Mouse (Mus musculus): ENCODE measurements around the gene Gpr179. TPM values are rescaled to one million over a fixed set of nuclear protein-coding genes. Genes with fewer than 3 reads are reported as not detected.

Gene Gpr179
- polyA plus RNA-seq, 1 experiment from 2014 or later: 0.16 TPM

DNA sequence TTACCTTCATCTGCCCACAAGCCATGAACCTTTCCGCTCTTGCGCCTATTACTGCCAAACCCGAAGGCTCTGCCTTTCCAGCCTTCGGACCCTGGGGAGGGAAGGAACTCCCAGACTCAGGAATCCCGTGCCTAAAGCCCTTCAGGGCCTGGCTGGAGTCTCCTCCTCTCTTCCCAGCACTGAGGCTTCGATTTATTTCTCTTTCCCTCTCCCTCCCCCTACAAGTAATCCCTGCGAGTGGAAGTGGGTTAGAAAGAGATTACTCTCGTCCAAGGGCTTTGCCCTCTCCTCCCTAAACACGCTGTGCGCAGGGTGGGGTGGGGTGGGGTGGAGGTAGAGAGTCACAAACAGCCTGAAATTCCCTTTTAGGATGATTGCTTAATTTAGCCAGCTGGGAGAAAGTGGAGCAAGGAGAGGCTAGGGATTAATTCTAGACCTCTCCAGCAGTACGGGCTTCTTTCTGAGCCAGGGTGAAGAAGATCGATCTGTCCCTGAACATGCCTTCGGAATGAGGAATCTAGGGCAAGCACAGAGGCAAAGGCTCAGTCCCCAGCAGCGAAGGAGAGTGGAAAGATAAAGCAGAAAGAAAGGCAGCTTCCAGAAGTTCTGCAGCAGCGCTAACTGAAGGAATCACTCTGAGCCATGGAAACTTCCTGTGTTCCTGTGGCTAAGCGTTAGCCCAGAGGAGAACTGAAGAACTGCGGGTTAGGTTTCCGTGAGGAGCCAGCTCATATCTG is 40.8 kb downstream of the Gpr179 start:
- Histone ChIP-seq H3K4me2 (replicated peaks; ENCODE audit: low read depth, low read length) (peak overlapping the region; percentile 54), H3K27ac (ENCODE audit: low read length) (peak overlapping the region; percentile 69), H3K27me3 (ENCODE audit: control insufficient read depth, insufficient read depth, low read length) (no peaks in the 10 kb centered on the region), H3K4me1 (ENCODE audit: control insufficient read depth, insufficient read depth, low read length) (peaks cover 10% of the 10 kb centered on the region; the same call in 1 of the 2 replicates), H3K36me3 (ENCODE audit: control insufficient read depth, insufficient read depth, low read length) (no peaks in the 10 kb centered on the region), H3K9me3 (ENCODE audit: control insufficient read depth, low read depth, low read length) (no peaks in the 10 kb centered on the region), H3K4me3 (ENCODE audit: low read depth, low read length) (peak overlapping the region; percentile 20), H3K9ac (replicated peaks; ENCODE audit: low read depth, low read length) (peak overlapping the region; percentile 23; the same call in 1 of the 2 replicates)
- WGBS: 4% methylated on average over 18 of the region's 18 CpGs
- no peak for ATAC-seq (ENCODE audit: insufficient number of reproducible peaks, insufficient read depth, low FRiP score, low read depth)

GRCm38 (mm10) chr11:97309911-97310571 is 41.8 kb downstream of the Gpr179 start:
- Histone ChIP-seq H3K27me3 (ENCODE audit: control insufficient read depth, insufficient read depth, low read length) (no peaks in the 10 kb centered on the region), H3K9ac (replicated peaks; ENCODE audit: low read depth, low read length) (peak overlapping the region; percentile 23), H3K27ac (ENCODE audit: low read length) (peak overlapping the region; percentile 29; the same call in 1 of the 2 replicates), H3K4me3 (ENCODE audit: low read depth, low read length) (peak overlapping the region; percentile 39), H3K36me3 (ENCODE audit: control insufficient read depth, insufficient read depth, low read length) (no peaks in the 10 kb centered on the region), H3K4me1 (ENCODE audit: control insufficient read depth, insufficient read depth, low read length) (peaks cover 10% of the 10 kb centered on the region; the same call in 1 of the 2 replicates), H3K9me3 (ENCODE audit: control insufficient read depth, low read depth, low read length) (no peaks in the 10 kb centered on the region), H3K4me2 (replicated peaks; ENCODE audit: low read depth, low read length) (peak overlapping the region; percentile 54)
- peak; percentile 60; the same call in 1 of the 2 replicates for ATAC-seq (ENCODE audit: insufficient number of reproducible peaks, insufficient read depth, low FRiP score, low read depth)
- WGBS: under 1% methylated on average over 25 of the region's 25 CpGs

DNA sequence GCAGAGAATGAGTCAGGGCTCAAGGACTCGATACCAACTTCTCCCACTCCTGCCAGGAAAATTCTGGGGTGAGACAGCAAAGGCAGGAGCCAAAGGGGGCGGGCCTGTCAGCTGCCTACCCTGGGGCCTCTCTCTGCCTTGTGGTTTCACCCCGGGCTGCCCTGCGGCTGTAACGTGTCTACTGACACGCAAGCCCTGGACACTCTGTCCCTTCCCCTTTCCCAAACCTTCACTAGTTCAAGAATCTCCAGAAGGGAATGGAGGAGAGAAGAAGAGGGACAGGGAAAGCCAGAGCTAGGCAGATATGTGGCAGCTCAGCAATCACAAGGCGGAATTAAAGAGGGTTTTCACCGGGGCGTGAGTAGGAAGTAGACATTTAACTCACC is 42.4 kb downstream of the Gpr179 start:
- WGBS: 4% methylated on average over 9 of the region's 9 CpGs

GRCm38 (mm10) chr11:97308806-97309450 is 42.9 kb downstream of the Gpr179 start:
- Histone ChIP-seq H3K27ac (ENCODE audit: low read length) (no peak overlapping the region), H3K4me1 (ENCODE audit: control insufficient read depth, insufficient read depth, low read length) (peaks cover 10% of the 10 kb centered on the region; the same call in 1 of the 2 replicates), H3K9ac (replicated peaks; ENCODE audit: low read depth, low read length) (no peak overlapping the region), H3K27me3 (ENCODE audit: control insufficient read depth, insufficient read depth, low read length) (no peaks in the 10 kb centered on the region), H3K4me2 (replicated peaks; ENCODE audit: low read depth, low read length) (peak overlapping the region; percentile 54), H3K4me3 (ENCODE audit: low read depth, low read length) (peak overlapping the region; percentile 39), H3K9me3 (ENCODE audit: control insufficient read depth, low read depth, low read length) (no peaks in the 10 kb centered on the region), H3K36me3 (ENCODE audit: control insufficient read depth, insufficient read depth, low read length) (no peaks in the 10 kb centered on the region)
- 35% methylated on average over 3 of the region's 3 CpGs for WGBS
- no peak for ATAC-seq (ENCODE audit: insufficient number of reproducible peaks, insufficient read depth, low FRiP score, low read depth)

More for the DNA sequence above, 42.4 kb downstream of the Gpr179 start:
- peak overlapping the region; percentile 23 for H3K9ac ChIP-seq (replicated peaks; ENCODE audit: low read depth, low read length)
- H3K4me3 ChIP-seq (ENCODE audit: low read depth, low read length): peak overlapping the region; percentile 39
- peaks cover 10% of the 10 kb centered on the region; the same call in 1 of the 2 replicates for H3K4me1 ChIP-seq (ENCODE audit: control insufficient read depth, insufficient read depth, low read length)
- H3K4me2 ChIP-seq (replicated peaks; ENCODE audit: low read depth, low read length): peak overlapping the region; percentile 54
- no peaks in the 10 kb centered on the region for H3K27me3 ChIP-seq (ENCODE audit: control insufficient read depth, insufficient read depth, low read length)
- no peaks in the 10 kb centered on the region for H3K9me3 ChIP-seq (ENCODE audit: control insufficient read depth, low read depth, low read length)
- peak overlapping the region; percentile 29; the same call in 1 of the 2 replicates for H3K27ac ChIP-seq (ENCODE audit: low read length)
- no peaks in the 10 kb centered on the region for H3K36me3 ChIP-seq (ENCODE audit: control insufficient read depth, insufficient read depth, low read length)
- 0 out of 2 replicates have a peak, but pooled peaks have one; percentile 57 for ATAC-seq (ENCODE audit: insufficient number of reproducible peaks, insufficient read depth, low FRiP score, low read depth)

DNA sequence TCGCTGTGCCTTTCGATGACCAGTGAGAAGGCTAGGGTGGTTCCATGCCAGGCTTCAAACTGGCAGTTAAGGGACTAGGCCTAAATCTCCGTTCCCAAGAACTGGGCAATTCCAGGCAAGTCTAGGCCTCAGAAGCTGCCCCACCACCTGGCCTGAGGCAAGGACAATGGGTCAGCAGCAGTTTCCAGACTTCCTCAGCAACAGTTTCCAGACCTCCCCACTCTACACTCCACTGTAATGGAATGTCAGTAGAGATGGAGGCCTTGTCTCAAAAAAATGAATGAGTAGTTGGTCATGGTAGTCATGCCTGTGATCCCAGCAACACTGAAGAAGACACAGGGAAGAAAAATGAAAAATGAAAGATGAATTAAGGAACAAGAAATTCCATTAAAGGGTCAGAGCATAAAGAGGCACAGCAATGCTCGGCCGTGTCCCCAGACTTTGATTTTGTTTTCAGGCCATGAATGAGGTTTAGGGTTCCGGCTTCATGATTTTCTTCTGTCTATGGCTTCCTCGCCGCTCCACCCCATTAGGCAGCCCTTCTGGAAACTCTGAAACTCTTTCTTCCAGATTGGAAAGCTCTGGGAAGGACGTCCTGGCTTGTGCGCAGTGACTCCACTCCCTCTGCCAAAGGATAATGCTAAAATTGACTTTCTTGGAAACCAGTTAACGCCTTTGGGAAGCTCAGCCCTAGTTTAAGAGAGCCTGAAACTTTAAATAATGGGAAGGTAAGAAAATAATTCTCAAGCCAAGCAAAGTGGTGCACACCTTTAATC is 44.4 kb downstream of the Gpr179 start:
- no peak for ATAC-seq (ENCODE audit: insufficient number of reproducible peaks, insufficient read depth, low FRiP score, low read depth)
- Histone ChIP-seq H3K9me3 (ENCODE audit: control insufficient read depth, low read depth, low read length) (no peaks in the 10 kb centered on the region), H3K4me3 (ENCODE audit: low read depth, low read length) (no peak overlapping the region), H3K9ac (replicated peaks; ENCODE audit: low read depth, low read length) (no peak overlapping the region), H3K36me3 (ENCODE audit: control insufficient read depth, insufficient read depth, low read length) (no peaks in the 10 kb centered on the region), H3K27me3 (ENCODE audit: control insufficient read depth, insufficient read depth, low read length) (no peaks in the 10 kb centered on the region), H3K27ac (ENCODE audit: low read length) (no peak overlapping the region), H3K4me1 (ENCODE audit: control insufficient read depth, insufficient read depth, low read length) (peaks cover 10% of the 10 kb centered on the region; the same call in 1 of the 2 replicates), H3K4me2 (replicated peaks; ENCODE audit: low read depth, low read length) (no peak overlapping the region)
- WGBS: 92% methylated on average over 11 of the region's 11 CpGs

DNA sequence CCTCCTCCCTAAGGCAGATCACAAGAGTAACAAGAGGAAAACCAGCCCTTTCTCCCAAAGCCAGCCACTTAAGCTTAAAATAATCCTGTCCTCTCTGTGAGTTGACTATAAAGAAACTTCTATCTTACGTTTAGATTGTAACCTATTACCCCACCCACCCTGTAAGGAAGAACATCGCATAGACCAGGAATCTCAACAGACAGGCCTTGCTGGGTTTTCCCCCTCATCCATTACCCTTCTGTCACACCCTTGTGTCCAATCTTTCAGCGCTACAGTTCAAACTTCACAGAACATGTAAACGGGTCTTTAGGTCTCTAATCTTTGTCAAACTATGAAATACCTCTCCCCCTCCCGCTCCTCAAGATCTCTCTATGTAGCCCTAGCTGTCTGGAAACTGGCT is 47.2 kb downstream of the Gpr179 start:
- no peak overlapping the region for H3K9ac ChIP-seq (replicated peaks; ENCODE audit: low read depth, low read length)
- H3K4me1 ChIP-seq (ENCODE audit: control insufficient read depth, insufficient read depth, low read length): peaks cover 5% of the 10 kb centered on the region; the same call in 1 of the 2 replicates
- H3K36me3 ChIP-seq (ENCODE audit: control insufficient read depth, insufficient read depth, low read length): no peaks in the 10 kb centered on the region
- H3K9me3 ChIP-seq (ENCODE audit: control insufficient read depth, low read depth, low read length): no peaks in the 10 kb centered on the region
- H3K27me3 ChIP-seq (ENCODE audit: control insufficient read depth, insufficient read depth, low read length): no peaks in the 10 kb centered on the region
- H3K4me2 ChIP-seq (replicated peaks; ENCODE audit: low read depth, low read length): no peak overlapping the region
- ATAC-seq (ENCODE audit: insufficient number of reproducible peaks, insufficient read depth, low FRiP score, low read depth): no peak
- no peak overlapping the region for H3K4me3 ChIP-seq (ENCODE audit: low read depth, low read length)
- H3K27ac ChIP-seq (ENCODE audit: low read length): no peak overlapping the region
- 35% methylated on average over 5 of the region's 5 CpGs for WGBS

DNA sequence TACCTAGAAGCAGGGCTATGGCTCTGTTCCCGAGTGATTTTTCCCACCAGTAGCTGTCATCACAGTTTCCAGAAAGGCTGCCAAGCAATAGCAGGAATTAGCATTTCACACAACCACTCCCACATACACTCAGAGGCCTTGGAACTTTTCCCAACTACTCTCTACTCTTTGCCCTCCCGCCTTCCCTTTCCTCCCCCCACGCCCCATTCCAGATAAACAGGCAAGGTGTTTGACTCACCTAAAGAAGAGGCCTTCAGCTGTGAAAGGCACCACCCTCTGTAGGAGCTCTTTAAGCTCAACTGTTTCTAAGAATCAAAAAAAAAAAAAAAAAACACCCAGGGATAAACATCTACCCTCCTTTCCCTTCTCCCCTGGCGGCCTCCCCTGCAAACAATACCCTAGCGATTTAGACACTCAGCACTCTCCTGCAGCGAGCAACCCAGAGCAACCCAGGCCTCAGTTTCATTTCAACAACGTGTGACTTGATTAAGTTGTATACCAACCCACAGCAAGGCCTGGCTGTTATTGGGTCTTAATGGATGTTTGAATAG is 49.6 kb downstream of the Gpr179 start:
- peak; percentile 18; the same call in 1 of the 2 replicates for ATAC-seq (ENCODE audit: insufficient number of reproducible peaks, insufficient read depth, low FRiP score, low read depth)
- peak overlapping the region; percentile 78; the same call in 1 of the 2 replicates for H3K27ac ChIP-seq (ENCODE audit: low read length)
- H3K27me3 ChIP-seq (ENCODE audit: control insufficient read depth, insufficient read depth, low read length): no peaks in the 10 kb centered on the region
- no peaks in the 10 kb centered on the region for H3K36me3 ChIP-seq (ENCODE audit: control insufficient read depth, insufficient read depth, low read length)
- no peak overlapping the region for H3K9ac ChIP-seq (replicated peaks; ENCODE audit: low read depth, low read length)
- WGBS: 24% methylated on average over 7 of the region's 7 CpGs
- H3K4me1 ChIP-seq (ENCODE audit: control insufficient read depth, insufficient read depth, low read length): peaks cover 2% of the 10 kb centered on the region; the same call in 1 of the 2 replicates
- H3K4me2 ChIP-seq (replicated peaks; ENCODE audit: low read depth, low read length): no peak overlapping the region
- no peak overlapping the region for H3K4me3 ChIP-seq (ENCODE audit: low read depth, low read length)
- no peaks in the 10 kb centered on the region for H3K9me3 ChIP-seq (ENCODE audit: control insufficient read depth, low read depth, low read length)
